Mouse (Mus musculus) T-helper 1 cell (primary cell): ENCODE data around the gene Nek1.
"Not testable (repeated sequence)": the region's sequence is repeated elsewhere in the genome, so short reads cannot be mapped to it uniquely, and the experiment has no call there.

ENCODE experiments used
- in situ Hi-C: fragments of 300-600 bp; cut with MboI, MseI; formaldehyde crosslinking; loops from one replicate; pipeline ENCODE4 v1.15.1; 2025; ENCODE audit warnings: high pct_unique_total_duplicates

The Nek1 gene

DNA sequence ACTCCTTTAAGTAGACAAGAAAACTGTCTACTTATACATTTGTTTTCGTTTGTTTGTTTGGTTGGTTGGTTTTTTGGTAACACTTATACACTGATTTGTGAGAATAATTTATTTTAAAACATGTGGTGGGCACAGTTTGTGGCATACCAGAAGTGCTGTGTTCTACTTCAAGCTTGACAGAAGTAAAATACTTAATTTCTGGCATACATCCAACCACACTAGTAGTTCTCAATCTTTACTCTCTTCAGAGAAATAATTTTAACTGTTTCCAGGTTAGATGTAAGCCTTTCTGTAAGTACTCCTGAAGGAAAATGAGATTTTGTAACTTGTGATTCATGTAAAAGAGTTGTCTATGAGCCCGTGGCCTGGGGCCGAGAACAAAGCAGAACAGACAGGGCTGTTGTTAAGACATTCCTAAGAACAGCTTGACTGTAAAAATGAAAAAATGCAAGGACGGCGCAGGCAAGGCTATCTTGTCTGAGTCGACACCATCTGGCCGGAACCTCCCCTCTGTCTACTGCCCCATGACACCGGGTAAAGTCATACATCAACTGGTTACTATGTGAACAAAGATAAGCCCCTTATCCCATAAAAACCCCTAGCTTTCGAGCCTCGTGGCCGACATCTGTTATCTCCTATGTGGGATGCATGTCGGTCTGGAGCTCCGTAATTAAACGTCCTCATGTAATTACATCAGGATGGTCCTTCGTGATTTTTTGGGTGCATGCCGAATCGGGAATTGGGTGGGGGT lies 8.6 kb upstream of the Nek1 start:
- in situ Hi-C loops, result not testable (repeated sequence)

DNA sequence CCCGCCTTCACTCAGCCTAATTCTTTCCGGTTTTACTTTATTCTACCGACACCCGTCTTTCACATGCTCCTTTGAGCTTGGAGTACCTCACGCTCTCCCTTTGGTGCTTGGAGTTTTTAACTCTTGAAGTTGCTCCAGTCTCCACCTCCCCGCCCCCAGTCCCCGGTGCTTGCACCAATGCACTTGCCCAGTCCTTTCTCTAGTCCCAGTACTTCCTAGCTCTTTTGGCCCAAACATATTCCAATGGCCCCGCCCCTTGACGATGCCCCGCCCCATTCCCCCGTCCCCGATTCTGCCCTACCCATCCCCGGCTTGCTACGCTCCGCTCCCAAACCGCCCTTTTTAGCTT lies 460 bp upstream of the Nek1 start:
- in situ Hi-C loops, result no loop called here

DNA sequence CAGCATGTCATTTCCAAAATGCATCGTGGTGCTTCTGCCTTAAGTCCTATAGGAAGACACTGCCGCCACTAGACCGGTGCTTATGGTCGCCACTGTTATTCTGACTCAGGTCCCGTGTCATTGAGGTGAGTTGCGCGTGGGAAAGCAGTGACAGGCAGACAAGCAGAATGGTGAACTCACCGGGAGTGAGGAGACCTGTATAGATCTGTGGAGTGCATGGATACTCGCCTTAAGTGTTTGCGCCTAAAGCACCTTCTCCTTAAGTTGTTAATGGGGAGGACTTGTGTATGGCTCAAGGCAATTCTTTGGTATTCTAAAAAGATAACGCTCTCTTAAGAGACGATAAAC lies 618 bp downstream of the Nek1 start:
- in situ Hi-C loops, result no loop called here

DNA sequence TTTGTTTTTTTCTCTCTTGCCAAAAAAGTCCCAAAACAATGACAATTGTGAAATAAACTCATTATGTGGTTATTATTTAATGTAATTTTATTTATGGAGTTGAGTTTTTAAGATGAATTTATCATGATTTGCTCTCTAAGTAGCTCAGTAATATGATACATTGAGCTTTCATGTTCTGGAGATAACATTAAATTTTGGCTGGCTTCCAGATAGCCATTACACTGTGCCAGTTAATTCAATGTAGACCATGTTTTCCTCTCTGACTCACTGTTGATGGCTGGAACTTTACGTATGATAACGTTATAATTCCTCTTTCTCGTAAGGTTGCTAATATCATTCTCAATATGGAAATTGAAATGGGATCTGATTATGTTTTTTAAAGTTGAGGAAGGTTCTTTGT lies 3.5 kb downstream of the Nek1 start:
- in situ Hi-C loops, result no loop called here

DNA sequence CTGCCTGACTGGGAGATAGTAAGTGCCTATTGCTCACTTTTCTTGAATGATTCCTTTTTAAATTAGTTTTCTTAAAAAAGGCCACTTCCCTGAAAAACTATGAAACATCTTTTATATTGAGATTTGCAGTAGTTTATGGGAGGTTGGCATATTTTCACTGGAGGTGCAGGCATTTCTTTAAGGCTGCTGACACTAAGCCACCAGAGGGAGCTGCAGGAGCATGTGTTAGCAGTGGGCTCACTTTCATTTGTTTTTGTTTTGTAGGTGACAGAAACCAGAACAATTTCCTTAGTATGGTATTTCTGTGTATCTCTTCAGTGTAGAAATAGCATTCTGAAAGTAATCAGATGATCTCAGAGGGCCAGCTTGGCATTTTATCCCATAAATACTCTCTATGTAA lies 49.0 kb downstream of the Nek1 start:
- in situ Hi-C loops, result loop anchor here (25.0 kb wide), 1 partner anchor 530 kb away; the partner anchor contains the start of genes Aadat and Gm10283

DNA sequence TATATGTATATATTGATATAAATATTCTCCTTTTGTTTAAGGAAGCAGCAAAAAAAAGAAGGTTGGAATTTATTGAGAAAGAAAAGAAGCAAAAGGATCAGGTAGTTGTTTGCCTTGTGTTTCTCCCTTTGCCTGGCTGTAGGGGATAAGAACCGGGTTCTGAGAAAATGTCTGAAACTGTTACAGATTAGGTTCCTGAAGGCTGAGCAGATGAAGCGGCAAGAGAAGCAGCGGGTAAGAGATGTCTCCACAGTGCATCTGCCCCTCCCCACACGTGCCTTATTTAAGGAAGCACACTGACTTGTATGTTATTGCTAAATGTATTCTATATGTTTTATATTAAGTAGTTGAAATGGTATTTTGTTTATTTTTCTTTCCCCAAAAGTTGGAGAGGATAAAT lies 50.9 kb downstream of the Nek1 start:
- in situ Hi-C loops, result loop anchor here (25.0 kb wide), 1 partner anchor 532 kb away; the partner anchor contains the start of genes Aadat and Gm10283

DNA sequence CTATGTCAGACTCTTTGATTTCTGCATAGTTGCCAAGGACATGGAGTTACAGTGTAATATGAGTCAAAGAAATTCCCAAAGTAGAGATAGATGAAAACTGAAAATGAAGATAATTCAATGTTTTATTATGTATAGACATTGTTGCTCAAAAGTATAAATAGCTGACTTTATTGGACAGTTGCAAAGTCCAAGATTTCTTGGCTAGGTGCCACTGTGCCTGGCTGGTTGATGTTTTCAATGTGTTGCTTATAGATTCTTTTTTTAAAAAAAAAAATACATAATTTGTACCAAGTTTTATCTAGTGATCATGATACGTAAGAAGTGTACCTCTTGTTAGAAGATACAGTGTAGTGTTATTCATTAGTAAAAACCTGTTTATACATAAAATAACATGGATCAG lies 53.8 kb downstream of the Nek1 start:
- in situ Hi-C loops, result loop anchor here (25.0 kb wide), 1 partner anchor 535 kb away; the partner anchor contains the start of genes Aadat and Gm10283

DNA sequence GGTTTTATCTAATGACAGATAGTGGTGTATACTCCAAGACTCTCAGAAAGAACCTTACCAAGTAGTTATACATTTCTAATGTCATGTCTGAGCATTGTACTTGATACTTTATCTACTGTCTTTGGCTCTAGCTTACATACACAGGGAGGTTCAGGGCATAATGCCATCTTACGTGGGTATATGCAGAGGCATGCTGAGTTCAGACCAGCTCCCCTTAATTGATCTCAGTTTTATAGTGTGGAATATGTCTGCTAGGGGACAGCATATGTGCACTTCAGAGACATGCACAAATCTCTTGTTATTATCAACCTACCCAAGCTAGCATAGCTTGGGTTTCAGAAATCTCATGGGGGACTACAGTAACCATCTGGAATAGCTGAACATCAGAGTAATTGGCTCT lies 60.0 kb downstream of the Nek1 start:
- in situ Hi-C loops, result loop anchor here (10.0 kb wide), 1 partner anchor 462 kb away; no protein-coding TSS in a partner anchor

DNA sequence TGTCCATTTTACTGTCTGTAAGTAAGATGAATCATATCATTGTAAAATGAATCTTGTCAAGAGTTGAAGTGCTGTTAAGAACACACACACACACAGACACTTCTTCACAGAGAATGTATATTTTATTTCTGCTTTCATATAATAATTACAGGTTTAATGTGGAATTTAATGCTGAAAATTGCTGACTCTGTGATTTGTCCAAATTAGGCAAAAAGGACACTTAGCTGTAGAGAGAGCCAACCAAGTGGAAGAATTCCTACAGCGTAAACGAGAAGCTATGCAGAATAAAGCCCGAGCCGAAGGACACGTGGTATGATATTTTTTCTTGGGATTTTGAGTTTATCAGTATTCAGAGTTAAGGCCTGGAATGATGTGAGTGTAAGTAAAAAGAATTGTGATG lies 61.3 kb downstream of the Nek1 start:
- in situ Hi-C loops, result loop anchor here (10.0 kb wide), 1 partner anchor 460 kb away; no protein-coding TSS in a partner anchor

DNA sequence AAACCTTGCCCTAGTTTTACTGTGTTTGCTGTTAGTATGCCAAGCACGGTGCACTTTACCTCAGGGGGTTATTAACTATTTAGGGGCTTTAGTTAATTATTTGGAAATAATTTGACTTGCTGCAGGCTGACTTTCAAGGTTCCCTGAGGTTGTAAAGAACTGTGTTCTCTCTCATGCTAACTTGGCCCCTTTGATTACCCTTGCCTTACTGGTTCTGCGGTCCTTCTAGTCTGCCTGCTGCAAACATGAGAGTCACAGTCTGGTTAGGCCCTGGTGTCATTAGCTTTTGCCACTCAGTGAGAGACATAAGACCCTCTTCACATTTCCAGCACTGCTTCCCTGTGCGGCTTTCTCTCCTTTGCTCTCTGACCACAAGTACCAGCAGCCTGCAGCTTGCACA lies 64.0 kb downstream of the Nek1 start:
- in situ Hi-C loops, result loop anchor here (10.0 kb wide), 1 partner anchor 458 kb away; no protein-coding TSS in a partner anchor

DNA sequence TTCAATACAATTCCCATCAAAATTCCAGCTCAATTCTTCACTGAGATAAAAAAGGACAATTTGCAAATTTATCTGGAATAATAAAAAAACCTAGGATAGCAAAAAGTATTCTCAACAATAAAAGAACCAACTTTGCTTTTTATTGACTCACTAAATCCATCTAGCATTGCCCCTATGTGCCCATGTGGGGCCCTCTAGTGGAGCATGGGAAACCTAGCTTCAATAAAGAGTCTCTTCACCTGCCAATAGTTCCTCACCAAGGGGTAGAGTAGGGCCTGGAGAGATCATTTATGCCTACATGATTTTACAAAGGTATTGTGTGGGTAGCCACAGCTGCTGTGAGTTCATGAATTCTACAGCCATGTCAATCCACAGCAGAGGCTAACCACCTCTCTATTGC lies 66.1 kb downstream of the Nek1 start:
- in situ Hi-C loops, result loop anchor here (10.0 kb wide), 1 partner anchor 456 kb away; no protein-coding TSS in a partner anchor

DNA sequence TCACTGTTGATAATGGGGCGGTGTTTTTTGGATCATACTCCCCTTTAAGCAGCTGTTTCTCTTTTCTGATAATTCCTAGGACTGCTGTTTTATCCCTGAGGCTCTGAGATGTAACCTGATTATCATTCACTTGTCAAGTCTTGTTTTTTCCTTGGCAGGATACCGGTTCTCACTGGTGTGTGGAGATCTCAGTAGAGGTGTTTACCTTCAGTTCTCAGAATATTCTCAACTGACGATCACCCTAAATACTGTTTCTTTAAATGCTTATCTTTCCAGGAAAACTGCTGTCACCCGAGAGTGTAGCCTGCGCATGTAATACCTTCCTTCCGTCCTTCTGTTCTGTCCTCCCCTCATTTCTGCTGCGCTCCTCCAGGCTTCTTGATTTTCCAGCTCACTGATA lies 67.4 kb downstream of the Nek1 start:
- in situ Hi-C loops, result no loop called here

DNA sequence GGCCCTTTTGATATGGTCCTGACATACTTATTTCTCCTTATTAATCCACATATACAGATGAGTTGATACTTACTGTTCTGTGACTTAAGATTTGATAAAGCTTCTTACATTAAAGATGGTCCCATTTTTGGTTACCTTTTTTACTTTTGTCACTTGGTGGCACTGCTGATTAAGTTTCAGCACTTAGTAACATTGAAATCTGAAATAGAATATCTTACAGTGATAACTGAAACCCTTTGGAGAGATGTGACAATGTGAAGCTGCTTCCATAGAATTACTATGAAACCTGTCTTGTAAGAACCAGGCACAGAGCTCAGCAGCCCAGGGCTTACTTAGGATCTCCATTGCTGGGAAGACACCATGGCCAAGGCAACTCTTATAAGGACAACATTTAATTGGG lies 82.1 kb downstream of the Nek1 start:
- in situ Hi-C loops, result no loop called here

DNA sequence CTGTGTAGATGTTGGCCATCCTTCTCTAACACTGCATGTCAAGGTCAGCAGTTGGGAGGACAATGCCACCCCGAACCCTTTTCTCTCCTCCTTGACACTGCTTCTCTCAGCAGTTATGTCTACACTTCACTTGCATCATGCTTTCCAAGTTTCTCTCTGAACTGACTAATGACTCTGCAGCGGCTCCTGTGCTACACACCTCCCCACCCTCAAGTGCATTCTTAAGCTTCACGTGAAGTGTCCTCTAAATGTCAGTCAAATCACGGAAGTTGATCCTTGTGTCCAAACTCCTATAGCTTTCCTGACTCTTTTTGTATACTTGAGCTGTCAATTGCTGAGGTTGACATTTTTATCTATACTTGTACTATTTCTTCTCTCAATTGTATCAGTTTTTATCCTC lies 117.5 kb downstream of the Nek1 start:
- in situ Hi-C loops, result no loop called here

DNA sequence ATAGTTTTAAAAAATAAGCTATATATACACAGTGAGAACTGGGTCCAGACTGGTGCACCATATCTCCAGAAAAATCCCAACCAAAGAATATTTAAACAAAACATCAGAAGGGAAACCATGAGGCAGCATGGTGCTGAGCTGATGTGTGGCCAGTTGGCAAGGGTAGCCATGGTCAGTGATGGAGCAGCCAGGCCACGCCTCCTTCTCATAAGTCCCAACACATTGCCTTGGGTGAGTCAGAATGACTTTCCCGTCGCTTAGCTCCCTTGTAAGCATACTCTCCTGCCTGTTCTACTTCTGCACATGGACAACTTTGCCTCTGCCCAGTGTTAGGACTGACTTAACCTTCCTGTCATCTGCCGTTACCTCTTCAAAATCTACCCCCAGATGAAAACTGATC lies 118.9 kb downstream of the Nek1 start:
- in situ Hi-C loops, result no loop called here

DNA sequence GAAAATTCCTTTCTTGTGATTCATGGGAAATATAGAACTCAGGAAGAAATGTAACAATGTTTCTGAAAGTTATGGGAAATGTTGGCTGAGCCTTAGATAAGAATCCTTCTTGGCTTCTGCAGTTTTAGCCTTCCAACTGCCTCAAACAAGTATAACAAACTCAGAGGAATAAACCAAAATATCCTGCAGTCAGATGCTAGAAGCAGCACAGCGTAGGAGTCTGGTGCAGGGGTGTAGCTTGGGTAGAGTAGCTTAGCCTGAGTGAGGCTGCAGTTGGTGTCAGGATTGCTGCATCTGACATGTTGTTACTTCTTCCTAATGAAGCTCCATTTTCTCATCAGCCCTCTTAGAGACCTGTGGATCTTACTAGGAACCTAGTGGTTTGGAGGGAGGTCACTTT lies 128.6 kb downstream of the Nek1 start:
- in situ Hi-C loops, result no loop called here

DNA sequence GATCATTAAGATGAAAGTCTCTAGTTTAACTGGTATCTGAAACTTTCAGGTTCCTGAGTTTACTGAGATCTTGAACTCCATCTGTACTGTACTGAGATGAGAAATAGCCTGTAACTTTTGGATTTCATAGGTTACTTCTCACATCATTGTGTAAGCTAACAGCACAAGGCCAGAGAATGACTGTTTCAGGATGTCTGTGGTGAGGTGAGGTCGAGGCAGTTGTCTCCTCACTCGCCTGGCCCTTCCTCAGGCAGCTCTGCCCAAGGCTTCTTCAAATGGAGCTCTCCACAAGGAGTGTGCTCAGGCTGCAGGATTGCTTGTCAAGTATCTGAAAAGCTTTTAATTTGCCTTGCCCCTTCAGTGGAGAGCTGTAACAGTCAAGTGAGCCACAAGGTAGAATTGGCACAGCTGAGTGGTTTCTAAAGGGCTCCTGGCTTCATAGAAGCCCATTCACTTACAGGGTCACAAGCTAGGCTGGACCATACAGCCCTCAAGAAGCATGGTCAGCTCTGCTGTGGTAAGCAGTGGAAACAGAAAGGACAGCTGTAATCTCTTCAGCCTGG lies 134.4 kb downstream of the Nek1 start:
- in situ Hi-C loops, result loop anchor here (25.0 kb wide), 1 partner anchor 615 kb away; the partner anchor contains the start of genes Aadat and Gm10283

DNA sequence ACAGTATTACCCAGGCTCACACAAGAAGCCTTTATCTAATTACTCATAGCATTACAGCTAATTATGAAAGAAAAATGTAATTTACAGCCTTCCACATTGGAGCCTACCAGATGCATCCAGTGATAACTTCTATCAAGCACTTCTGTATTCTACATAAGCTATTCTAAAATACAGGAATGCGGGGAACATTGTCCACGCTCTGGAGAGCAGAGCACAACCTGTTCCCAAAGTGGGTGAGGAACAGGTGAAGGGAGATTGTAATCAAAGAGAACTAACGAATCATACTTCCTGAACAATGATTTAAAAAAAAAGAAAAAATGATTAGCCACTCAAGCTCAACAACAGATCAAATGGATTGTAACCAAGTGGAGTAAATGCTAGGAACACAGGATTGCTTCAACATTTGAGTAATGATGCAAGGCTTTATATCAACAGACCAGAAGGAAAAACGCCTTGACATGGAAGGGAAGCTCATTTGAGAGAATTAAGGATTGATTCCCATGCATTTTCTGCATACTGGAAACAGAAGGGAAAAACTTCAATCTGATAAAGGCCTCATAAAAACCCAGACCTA lies 139.7 kb downstream of the Nek1 start:
- in situ Hi-C loops, result loop anchor here (25.0 kb wide), 1 partner anchor 620 kb away; the partner anchor contains the start of genes Aadat and Gm10283

DNA sequence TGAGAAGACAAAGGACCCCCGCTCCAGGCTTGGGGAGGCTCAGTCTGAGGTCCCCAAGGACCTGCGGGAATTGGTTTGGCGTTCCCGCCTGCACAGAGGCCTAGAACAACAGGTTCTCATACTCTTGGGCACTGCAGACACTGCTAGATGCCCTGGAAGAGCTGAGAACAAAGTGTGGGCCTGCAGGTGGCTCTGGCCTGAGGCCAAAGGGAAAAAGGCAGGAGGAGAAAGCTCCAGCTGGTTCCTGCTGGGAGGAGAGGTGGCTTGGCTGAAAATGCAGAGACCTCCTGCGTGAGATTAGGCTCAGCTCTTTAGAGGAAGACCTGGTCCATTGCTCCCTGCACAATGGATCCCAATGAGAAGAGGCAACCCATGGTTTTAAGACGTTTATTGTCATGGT lies 148.9 kb downstream of the Nek1 start:
- in situ Hi-C loops, result loop anchor here (25.0 kb wide), 1 partner anchor 630 kb away; the partner anchor contains the start of genes Aadat and Gm10283

DNA sequence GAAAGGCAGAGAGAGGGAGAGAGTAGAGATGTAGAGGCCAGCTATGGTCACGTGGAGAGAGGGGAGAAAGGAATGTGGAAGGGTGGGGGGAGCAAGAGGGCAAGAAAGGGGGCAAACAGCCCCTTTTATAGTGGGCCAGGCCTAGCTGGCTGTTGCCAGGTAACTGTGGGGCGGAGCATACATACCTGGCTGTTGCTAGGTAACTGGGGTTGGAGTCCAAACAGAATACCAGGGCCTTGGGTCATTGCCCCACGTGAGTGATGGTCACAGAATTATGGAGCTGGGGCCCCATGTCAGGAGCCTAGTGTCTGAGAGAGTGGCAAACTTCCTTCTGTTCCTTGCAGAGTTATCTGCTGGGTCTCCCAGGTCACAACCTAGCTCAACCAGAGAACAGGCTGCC lies 149.3 kb downstream of the Nek1 start:
- in situ Hi-C loops, result loop anchor here (25.0 kb wide), 1 partner anchor 630 kb away; the partner anchor contains the start of genes Aadat and Gm10283

DNA sequence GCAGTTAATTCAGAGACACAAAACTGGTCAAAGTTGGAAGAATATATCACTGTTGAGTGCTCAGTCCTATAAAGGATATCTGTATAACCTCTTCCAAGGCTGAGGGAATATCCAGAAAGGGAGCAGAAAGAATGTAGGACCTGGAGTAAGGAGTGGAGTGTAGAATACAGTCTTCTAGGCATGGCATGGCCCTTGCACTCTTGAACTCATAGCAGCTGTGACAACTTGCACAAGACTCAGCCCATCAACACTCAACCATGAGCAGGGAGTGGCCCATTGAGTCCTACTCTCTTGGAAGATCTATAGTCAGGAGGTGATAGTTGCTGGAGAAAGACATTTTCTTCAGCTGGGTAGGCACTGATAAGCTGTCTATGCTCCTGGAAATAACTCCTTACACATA lies 149.8 kb downstream of the Nek1 start:
- in situ Hi-C loops, result loop anchor here (25.0 kb wide), 1 partner anchor 631 kb away; the partner anchor contains the start of genes Aadat and Gm10283

DNA sequence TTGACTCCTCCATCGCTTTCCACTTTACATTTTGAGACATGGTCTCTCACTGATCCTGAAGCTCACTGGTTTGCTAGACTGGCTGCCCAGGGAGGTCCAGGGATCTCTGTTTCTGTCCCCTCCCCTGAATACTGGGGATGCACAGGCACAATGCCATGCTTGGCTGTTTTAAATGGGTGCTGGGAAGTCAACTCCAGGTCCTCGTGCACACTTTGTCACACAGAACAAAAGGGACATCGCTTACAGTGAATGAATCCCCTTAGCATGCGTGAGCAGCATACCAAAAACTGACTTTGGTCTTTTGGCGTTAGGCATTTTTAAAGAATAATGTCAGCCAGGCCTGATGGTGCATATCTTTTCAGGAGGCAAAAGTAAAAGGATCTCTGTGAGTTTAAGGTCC lies 155.7 kb downstream of the Nek1 start:
- in situ Hi-C loops, result loop anchor here (25.0 kb wide), 1 partner anchor 636 kb away; the partner anchor contains the start of genes Aadat and Gm10283
